Mouse (Mus musculus) layer of hippocampus, postnatal 36 days (tissue): Measurements from ENCODE around the gene Gm28042. TPM values are rescaled to one million over a fixed set of nuclear protein-coding genes. Genes with fewer than 3 reads are reported as not detected.
A peak's percentile ranks its signal among the peaks of the same experiment; 100 is the strongest.

Experiments
- DNase-seq, 2 experiments: peaks; one replicate each; pipeline ENCODE4 v3.0.0; 2022
- total RNA-seq, 2 experiments: library from RNA; stranded (reverse); gene quantifications; 2 replicates each; pipeline ENCODE4 v1.2.3; 2021

Gm28042 gene
- total RNA-seq, 2 experiments from 2014 or later = 2.0 to 2.8 TPM

DNA sequence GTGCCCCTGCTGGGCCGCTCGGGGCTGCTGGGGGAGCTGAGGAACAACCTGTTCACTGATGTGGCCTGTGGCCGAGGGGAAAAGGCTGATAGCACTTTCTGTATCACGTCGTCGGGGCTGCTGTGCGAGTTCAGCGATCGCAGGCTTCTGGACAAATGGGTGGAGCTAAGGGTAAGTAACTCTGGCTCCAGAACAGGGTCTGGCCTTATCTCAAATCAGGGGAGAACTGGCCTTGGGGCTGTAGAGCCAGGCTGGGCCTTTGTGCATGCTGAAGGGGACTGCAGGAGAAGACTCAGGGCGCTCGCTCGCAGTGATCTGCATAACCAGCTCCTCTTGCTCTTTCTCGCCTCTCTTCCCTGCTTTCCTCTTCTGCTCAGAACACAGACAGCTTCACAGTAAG, 14.4 kb upstream of the Gm28042 start:
- no peak for DNase-seq

DNA sequence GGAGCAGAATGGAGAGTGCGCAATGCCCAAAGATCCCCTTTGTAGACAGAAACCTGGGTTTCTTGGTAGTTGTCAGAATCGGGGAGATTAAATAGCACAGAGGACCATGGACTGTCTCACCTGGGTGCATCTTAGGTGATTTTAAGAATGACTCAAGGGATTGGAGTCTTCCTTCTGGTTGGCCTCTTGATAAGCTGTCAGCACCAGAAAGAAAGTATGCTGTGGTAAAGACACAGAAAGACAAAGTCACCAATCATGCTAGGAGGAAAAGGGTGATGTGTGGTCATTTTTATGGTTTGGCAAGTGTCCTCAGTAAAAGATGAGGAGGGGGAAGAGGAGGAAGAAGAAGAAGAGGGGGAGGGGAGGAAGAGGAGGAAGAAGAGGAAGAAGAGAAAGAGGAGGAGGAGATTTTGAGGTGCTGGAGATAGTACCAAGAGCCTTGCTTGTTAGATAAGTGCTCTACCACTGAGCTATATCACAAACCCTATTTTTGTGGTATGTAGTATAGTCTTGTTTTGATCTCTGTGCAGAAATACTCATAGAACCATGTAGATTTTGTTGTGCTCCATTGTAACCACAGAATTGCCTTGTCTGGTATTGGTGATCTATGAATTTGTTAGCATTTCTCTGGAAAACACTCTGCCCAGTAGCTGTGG, 13.3 kb upstream of the Gm28042 start:
- no peak for DNase-seq

DNA sequence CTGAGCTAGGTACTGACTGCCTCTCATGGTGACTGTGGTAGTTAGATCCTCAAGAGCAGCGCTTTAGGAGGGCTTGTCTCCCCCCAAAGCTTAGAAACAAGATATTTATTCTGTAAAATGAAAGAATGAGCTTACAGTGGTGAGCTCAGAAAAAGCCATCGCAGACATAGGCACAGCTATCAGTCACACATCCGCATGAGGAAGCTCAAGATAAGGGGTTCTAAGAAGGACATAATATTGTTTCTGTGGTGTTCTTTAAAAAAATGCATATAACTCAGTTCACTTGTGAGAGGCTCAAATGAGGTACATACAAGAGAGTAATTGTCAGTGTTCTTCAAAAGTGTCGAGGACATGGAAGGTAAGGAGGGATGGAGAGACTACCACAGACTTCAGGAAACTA, 11.4 kb upstream of the Gm28042 start:
- DNase-seq = no peak

DNA sequence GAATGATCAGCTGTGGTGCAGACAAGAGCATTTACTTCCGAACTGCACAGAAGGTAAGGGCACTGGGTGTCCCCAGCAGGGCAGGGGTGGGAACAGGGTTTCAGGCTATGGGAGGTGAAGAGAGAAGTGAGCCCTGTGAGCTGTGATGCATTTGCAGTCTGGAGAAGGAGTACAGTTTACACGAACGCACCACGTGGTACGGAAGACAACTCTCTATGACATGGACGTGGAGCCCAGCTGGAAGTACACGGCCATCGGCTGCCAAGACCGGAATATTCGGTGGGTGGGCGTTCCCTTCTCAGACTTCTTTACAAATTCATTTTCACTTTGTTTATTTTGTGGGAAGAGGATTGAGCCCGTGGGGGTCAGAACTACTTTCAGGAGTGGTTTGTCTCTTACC, 9.7 kb upstream of the Gm28042 start:
- DNase-seq = no peak

DNA sequence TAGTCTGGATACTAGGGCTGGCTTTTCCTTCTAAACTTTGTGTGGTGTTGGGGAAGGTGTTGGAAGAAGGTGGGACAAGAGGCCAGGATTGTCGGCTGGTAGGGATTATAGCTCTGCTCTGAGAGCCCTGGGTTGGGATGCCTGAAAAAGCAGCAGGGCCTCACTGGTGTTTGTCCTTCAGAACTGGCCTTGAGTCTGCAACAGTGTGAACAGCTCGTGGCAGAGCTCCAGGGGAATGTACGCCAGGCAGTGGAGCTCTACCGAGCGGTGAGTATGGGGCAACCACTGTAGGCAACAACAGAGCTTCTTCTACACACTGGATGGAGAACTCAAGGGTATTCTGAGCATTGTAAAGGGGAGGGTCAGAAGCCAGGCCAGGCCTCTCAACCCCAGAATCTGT, 3.0 kb upstream of the Gm28042 start:
- DNase-seq = no peak

DNA sequence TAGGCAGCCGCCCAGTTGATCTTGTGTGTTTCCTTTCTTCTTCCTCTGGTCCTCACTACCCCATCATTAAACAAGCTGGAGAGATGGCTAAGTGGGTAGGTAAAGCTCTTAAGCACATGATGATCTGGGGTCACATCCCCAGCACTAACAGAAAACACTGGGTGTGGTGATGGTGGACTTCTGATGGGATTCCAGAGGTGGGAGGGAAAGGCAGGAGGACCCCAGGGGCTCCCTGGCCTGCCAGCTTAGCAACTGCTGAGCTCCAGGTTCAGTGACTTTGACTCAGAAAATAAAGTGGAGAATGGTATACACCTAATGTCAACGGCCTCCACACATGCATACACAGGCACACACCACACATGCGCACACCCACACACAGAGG, 648 bp downstream of the Gm28042 start:
- DNase-seq = no peak

DNA sequence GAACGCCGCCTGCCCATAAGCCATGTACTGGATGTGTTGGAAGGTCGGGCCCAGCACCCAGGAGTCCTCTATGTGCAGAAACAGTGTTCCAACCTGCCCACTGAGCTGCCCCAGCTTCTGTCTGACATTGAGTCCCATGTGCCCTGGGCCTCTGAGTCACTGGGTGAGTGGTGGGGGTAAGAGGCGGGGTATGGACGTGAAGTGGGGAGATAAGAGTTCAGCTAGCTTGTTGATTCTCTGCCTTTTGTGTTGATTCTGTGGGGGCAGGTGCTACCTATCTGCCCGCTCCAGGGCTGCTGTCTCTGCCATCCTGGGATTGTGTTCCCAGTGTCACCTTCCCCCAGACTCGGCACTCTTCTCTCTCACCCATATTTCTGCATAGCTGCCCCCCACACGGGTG, 3.1 kb downstream of the Gm28042 start:
- DNase-seq = no peak

DNA sequence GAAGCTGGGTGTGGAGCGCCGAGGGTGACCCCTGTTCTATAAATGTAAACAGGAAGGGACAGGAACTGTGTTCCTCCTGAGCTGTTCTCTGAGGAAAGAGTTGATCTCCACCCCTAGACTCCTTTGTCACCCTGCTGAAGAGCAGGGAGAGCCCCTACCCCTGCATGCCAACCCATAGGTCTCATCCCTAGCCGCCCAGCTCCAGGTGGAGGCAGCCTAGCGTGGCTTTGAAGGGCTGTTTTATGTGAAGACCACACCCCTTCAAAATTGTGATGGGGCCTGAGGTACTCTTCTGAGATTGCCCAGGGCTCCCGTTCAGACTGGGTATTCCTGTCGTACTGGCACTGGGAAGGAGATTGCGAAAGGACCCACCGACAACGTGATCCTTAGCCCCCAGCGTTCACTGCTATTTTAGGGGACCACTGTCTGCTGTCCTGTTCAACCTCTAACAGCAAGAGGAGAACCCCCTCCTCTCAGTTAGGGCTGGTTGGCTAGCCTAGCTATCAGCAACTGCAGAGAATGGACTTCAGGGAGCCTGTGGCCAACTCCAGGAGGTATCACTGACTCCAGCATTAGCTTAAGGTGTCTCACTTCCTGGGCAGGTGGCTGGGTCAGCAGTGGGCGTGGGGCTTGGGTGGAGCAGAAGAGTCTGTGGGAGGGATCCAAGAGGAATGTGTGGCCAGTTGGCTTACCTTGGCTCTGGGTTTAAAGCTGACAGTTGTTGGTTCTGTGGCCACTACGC, 5.6 kb downstream of the Gm28042 start, which contains the start of gene Pla2g4b:
Gene Pla2g4b (plus strand): TSS at position 692 of the 742 bp plus-strand sequence.
- DNase-seq = no peak

DNA sequence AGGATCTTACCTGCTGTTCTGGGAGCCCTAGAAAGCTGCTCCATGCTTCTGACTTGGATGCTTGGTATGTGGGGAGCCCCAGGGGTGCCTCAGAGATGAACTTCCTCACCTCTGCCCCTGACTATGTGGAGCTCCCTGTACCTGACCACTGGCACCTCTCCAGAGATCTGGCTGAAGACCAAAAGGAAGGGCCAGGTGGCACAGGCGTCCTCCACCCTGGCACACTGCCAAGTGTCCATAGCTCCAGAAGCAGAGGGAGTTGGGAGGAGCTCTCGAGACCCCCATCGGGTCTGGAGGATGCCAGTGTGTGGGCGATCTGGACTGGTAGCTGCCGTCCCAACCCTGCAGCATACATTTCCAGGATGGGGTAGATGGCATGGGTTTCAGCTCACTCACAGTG, 6.4 kb downstream of the Gm28042 start:
- DNase-seq = no peak

DNA sequence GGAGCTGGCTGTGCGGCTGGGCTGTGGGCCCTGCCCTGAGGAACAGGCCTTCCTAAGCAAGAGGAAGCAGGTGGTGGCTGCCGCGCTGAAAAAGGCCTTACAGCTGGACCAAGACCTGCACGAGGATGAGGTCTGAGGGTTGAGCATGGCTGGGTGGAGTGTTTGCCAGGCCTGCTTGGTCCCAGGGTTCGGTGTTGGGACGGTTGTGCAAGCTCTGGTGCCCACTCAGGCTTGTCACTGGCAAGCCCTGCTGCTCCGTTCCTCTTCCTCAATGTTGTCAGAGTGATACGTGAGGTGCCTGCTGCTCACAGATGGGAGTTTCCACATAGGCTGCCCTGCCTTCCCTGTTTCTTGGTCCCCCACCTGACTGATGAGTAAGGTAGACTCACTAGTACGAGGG, 10.5 kb downstream of the Gm28042 start:
- DNase-seq = no peak

DNA sequence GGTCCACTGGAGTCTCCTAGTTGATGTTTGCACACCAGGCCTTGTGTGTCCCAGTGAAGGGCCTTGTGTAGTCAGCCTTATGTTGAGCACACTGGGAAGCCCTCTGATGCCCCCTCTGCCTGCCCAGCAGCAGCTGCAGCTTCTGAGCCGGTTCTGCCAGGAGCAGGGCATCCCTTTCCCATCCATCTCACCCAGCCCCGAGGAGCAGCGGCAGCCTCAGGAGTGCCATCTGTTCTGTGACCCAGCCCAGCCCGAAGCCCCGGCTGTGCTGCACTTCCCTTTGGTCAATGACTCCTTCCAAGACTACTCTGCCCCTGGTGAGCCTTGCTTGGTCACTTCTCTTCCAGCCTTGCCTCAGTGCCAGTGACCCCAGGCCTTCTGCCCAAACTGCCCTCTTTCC, 13.7 kb downstream of the Gm28042 start:
- DNase-seq = no peak

DNA sequence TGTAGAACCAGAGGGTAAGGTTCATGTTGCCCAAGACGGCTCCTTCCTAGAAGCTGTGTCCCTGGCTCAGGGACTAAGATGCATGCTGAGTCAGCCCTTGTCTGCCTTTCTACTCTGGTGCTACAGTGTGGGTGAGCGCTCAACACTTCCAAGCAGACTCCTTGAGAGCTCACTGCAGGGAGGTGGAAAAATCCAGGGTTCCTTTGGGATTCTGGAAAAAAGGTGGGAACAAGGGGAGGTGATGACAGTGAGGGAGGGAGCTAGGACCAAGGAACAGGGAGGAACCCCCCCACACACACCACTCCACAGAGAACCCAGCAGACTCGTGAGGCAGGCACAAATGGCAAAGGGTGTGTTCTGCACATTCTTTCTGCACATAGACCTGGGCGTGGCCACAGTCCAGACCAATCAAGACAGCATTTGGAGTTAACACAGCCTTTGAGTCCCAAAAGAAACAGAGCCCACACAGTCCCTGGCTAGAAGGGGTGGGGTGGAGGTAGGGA, 16.9 kb downstream of the Gm28042 start:
- DNase-seq = no peak

DNA sequence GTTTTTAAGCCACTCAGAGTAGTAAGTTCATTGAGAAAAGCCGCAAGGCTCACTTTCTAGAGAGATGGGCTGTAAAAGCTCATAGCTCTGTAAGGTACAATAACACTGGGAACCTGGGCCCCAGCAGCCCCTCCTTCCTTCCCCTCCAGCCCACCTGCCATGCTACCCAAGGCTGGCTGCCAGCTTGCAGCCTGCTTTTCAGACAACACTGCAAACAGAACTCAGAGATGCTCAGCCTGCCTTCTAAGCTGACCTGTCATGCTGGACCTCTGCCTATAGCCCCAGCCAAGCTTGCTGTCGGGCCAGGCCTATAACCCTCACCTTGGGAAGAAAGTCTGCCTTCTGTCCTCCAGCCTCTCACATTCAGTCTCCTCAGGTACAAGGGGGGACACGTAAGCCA, 17.4 kb downstream of the Gm28042 start:
- no peak for DNase-seq

DNA sequence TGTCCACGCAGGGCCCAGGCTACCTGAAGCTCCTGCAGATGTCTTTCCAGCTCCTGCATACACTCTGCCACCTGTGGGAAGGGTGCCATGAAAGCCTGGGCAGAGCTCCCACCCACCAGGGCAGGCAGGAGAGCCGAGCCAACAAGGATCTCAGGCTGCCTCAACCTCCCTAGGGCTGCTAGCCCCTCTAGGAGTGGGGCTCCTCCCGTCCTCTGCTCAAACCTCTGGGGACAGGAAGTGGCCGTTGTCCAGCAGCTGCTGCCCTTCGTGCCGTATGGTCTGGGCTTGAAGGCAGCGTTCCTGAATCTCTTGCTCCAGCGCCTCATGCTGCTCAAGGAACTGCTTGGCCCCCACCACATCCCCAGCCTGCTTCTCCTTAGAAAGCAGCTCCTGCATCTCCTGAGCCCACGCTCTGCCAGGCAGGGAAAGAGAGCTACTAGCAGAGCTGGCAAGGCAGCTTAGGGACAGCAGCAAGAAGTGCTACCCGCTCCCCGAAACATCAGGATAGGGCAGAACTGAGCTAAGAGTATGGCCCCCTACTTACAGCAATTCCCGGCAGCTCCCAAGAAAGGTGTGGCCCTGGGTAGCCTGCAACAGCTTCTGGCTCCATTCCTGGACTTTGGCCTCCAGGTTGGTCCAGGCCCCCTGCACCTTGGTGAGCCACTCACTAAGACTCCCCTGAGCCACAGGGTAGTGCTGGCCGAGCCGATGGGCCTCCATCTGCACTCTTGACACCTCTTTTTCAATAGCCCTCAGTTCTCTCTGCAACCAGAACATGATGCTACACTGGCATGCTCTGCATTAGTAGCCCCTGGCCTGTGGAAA, 19.4 kb downstream of the Gm28042 start:
- peak in 1 of 2 experiments; percentile 23 for DNase-seq

DNA sequence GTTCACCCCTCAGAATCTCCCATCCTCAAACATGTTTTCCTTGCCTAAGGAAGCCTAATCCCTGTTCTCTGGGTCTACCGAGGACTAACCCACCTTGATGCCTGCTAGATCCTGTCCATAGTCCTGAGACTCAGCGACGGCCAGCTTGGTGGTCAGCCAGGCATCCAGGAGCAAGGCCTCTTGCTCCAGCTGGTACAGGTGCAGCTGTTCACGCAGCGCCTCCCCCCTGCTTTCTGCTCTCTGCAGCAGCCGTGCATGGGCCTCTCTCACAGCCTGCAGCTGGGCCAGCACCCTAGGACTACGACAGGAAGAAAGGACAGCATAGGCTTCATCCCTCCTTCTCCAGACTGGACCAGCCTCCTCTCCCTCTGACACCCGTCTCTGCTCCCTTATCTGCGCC, 20.9 kb downstream of the Gm28042 start:
- no peak for DNase-seq

DNA sequence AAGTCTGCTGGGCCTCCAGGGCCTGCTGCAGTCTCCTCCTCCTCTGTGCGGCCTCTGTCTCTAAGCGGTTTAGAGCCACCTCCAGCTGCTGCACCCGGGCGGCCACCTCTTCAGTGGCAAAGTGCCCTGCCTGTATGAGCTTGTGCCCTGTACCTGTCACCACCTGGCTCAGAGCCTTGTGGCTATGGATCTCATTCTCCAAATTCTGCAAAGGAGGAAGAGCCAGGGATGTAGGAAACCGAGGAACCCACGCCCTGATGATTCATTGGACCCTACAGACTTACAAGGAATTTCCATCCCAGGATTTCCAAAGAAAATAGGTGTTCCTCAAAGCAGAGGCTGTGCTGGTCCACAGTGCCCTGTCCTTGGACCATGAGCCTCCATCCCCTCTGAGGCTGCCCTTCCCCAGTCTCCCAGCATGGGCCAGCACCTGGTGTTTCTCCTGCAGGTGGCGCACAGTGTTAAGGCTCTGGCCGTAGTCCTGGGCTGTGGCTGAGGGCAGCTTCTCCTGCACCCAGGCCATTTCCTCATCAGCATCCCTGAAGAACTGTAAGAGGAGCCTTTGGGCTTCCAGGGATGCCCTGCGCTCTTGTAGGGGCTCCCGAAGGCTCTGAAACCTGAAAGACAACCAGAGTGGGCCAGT, 22.5 kb downstream of the Gm28042 start:
- no peak for DNase-seq

DNA sequence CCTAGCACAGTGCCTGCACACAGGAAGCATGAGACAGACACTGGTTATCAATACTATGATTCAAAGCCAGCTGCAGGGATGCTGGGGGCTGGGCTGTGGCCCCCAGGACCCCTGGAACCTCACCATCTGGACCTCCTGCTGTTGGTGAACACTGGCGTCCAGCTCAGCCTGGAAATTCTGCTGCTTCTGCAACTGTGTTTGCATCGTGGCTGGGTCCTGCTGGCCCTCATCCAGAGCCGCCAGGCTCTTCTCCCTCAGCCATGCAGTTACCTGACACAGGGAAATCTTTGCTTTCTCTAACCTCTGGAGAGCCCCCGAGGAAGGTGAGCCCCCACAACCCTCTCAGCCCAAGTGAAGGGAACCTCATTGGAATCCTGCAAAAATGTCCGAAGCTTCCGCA, 24.1 kb downstream of the Gm28042 start:
- no peak for DNase-seq

DNA sequence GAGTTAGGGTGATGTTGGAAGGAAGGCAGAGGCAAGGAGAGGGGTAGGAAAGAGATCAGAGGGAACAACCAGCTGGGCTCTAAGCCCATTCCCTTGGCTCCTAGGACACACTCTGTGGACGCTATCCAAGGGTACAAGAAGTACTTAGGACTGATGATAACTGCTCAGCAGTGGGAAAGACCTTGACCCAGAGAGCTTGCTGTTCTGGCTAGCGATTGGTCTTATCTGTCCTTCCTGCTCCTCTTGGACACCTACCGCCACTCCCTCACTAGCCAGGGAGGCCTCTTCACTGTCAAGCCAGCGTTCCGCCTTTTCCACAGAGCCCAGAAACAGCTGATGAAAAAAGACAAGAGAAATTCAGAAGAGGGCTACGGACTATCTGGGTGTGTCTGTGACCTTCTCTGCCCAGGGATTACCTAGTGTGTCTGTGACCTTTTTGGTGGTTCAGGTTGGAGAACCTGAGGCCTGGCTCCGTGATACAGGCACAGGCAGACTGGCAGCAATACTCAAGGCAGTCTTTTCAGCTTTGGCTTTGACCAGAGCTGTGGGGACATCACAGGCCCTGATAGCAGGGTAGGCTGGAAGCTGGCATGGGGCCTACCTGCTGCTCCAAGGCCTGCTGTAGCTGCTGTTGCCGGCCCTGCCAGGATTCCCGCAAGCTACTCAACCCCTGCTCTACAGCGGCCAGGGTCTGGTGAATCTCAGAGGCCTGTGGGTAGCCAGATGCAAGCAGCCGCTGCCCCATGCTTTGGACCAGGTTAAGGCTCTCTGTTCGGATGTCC, 27.7 kb downstream of the Gm28042 start:
- DNase-seq = no peak

DNA sequence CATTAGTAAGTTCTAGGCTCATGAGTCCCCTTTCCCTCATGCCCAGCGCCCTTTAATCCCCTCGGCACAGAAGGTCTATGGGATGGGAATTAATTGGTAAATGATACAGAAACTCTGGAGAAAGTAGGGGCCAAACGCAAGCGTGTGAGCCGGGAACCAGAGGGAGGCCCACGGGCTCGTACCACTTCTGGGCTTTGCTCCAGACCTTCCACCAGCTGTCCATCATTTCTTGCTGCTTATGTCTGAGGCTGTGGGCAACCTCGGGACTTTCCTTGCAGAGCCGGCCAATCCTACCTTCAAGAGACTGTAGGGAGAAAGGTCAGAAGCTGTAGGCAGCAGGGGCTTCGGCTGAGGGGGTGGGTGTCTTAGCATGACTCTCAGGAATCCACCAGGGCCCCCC, 28.6 kb downstream of the Gm28042 start:
- no peak for DNase-seq

DNA sequence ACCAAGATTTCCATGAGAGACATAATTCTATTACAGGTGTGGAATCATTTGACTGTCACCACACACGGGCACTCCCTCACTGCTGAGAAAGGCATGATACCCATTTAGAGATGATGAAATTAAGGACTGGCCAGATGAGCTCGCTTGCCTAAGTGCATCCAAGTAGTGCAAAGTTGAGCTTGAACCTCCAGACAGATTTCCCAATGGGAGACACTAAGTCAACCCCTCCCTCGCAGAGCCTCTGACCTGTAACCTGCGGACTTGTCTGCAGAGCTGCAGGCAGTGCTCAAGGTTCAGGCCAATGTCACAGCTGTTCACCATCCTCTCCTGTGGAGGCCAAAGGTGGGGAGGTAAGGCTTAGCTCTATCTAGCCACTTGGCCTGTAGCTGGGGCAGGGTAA, 31.5 kb downstream of the Gm28042 start:
- DNase-seq = no peak

DNA sequence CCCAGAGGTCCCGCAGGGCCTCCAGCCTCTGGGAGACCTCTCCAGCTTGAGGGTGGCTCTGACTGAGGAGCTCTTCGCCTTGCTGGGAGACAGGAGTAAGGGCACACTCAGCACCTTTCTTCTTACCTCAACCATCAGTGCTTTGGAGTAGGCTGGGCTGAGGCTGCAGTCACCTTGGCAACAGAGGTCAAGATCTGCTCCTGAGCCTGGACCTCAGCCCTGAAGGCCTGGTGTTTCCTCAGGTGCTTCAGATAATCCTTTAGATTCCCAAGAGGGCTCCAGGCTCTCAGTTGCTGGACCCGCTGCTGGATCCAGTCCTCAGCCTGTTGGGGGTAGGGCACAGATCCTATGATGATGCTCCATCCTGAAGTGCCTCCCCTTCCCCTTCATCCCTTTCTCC, 32.2 kb downstream of the Gm28042 start:
- no peak for DNase-seq

DNA sequence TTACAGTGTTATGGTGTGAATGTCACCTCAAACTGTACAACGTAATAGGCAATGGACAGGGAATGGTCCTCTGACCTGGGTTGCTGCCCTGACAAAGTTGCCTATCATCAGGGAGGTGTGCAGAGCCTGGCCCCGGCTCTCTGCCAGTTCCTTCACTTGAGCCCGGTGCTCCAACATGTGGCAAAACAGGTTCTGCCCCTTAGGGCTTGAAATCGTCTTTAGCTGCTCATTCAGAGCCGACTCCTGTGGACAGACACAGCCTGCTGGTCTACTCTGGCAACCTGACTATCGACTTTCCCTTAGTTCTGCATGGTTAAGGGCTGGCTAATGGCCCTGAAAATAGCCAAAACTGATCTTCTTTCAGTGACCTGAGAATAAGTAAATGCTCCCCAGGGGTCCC, 32.9 kb downstream of the Gm28042 start:
- no peak for DNase-seq
